Mouse (Mus musculus): ENCODE measurements around the gene Fetub.

The Fetub gene

DNA sequence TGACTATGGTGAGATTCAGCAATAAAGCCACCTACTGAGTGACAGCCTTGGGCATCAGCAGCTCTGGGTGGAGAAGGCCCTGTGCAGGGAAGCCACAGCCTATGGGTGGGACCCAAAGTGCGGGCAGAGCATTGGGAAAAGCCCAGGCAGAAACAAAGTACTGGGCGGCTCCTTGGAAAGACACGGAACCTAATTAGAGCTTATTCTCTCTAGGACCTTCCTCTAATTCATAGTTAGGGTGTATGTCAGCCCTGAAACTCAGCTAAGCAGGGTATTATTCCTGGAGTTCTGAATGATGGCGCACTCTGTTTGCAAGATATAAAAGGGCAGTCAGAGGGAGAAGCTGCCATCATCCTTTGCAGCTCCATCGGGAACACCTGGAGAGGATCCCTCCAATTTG lies at the start of gene Fetub:
Gene Fetub (plus strand): TSS at position 301 of the 400 bp plus-strand sequence.
- DNase-seq (ENCODE audit: extremely low read depth, low read depth), result no peak

DNA sequence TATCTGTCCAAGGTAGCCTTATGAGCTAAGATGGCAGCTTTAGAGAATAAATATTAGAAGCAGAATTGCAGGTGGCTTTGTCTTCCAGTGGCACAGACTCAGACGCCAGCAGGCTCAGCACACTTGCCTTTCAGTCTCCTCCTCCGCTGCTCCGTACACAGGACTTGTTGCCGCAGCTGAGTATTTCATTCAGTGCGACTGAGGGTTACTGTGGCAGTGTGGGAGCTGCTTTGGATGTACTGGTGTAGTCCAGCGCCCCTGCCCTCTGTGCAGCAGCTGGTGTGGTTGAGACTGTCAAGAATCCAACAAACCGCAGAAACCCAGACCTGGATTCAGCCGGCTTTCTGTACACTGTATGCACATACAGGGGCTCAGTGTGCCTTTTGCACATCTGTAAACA lies 45.7 kb upstream of the Fetub start:
- DNase-seq (ENCODE audit: extremely low read depth, low read depth), result no peak

DNA sequence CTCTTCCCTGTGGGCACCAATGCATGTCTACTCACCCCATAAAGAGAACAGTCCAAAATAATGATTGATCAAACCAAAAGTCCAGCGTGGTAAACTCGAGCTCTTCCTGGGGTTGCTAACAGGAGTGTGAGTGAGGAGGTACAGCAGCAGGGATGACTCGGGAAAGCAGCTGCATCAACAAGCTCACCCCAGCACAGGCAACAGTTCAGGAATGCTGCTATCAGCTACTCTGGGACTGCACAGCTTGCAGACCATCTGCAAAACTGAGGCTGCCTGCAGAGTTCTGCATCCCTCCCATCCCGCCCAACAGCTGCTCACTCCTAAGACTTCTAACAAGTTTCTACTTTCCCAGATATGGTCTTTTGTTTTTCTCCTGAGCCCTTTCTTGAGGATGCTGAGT lies 44.8 kb upstream of the Fetub start:
- DNase-seq (ENCODE audit: extremely low read depth, low read depth), result no peak

DNA sequence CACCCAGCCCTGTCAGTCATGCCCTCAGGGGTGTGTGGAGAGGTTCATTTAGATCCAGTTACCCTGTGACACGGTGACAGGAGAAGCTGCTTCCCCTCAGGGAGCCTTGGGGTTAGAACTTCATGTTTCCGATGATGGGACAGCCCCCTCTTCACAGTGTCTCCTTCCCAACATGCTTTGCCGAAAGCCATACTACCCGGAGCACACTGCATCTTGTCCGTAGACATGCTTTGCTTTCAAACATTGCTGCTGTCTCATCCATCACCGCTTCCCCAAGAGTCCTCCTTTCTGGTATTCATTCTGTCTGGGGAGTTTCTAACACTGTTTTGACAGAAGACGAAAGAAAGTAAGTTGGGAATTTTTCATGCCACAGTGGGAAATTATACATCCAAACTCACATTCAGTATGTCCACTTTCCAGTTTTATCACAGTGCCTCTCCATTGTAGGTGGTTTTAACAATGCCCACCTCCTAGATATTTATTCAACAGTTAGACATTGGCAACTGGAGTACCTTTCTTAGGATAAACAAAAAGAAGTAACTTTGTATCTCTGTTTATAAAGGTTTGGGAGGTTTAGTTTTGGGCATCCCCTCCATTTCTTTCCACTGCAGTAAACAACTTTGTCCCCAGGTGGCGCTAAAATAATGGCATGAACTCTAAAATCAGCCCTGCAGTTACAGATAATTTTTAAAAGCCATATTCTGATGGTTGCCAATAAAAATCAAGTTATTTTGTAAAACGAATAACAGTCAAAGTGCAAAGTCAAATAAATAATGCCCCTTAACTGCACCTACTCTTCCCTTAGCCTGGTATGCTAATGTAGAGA lies 41.7 kb upstream of the Fetub start:
- DNase-seq (ENCODE audit: extremely low read depth, low read depth), result no peak

DNA sequence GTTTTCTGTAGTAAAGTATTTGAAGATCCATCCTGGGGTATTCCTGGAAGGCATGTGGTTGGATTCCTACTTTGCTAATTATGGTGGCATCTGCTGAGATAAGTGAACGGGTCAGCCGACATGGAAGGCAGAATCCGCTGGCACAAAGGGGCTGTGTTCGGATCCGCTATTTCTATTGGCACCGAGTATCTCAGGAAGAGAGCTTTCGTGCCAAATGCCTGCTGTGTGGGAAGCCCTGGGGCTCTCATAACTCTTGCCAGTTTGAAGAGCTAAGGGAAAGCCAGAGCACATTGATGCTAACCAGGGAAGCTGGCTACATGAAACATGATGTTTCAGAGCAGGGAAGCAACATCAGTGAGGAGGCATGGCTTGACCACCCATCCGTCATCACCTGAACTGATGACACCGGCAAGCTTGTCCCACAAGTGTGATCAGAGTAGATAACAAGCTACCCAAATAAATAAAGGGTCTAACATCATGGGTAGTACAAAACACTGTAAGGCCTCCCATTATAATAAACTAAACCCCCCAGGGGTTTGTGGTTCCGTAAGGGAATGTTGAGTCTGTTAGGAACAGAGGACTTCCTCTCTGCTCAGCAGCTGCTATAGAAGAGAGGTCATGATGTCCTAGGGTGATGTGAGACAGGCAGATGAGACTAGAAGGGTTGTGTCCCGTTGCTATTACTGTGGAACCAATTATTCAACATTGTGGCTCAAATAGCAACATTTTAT lies 40.3 kb upstream of the Fetub start:
- no peak for DNase-seq (ENCODE audit: extremely low read depth, low read depth)

DNA sequence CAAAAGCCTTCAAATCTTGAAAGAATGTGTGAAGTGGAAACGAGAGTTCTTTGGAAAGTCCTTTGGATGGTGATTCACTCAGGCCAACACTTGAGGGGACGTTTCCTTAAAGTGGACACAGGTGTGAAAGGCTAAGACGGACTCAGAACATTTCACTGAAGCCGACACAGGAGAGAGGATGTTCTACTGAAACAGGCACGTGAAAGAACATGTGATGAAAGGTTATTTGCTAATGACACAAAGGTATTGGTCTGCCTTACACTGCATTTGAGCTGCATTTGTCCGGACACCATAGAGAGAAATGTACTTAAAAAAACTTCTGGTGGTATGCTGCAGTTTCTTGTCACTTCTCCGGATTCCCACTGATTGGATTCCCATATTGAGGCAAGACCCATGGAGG lies 39.4 kb upstream of the Fetub start:
- no peak for DNase-seq (ENCODE audit: extremely low read depth, low read depth)

DNA sequence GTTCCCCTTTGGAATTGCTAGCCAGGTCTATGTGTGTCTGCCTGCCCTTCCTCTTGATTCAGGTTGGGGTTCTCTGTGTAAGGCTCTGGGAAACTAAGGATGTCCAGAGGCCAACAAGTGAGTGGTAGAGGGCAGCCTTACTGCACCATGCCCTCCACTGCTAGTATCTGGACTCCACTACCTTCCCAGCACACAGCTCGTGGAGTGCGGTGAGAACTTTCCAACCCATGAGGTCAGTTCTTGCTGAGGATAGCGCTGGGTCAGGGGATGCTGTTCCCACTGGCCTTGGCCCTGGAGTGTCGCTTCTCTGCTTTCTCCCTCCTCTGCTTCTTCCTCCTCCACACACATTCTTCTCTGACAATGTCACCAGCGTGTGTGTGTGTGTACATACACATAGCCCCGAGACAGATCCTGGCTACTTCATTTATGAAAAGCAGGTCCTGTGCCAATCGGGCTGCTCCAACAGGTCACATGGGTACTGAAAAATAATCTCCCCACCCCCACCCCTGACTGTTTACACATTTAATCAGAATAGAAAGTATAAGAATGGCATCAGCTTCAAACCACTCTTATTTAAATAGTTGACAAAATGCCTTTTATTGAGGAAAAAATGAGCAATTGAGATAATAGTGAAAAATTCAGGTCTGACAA lies 38.1 kb upstream of the Fetub start:
- no peak for DNase-seq (ENCODE audit: extremely low read depth, low read depth)

DNA sequence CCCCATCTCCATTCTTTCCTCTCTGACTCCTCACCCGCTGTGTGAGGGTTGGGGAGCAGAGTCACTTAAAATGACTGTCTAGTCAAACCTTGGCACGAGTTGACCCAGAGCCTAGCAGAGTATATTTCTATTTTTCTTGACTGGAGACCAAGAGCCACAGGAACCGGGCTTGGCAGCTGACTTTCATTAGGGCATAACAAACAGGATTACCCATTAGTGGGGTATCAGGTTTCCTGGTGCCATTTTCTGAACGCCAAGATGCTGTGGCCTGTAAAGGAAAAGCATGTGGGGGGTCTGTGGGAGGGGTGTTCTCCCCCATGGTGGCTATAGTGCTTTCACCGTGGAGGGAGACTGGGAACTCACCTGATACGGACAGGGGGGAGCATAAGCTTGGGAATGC lies 37.2 kb upstream of the Fetub start:
- DNase-seq (ENCODE audit: extremely low read depth, low read depth), result no peak

DNA sequence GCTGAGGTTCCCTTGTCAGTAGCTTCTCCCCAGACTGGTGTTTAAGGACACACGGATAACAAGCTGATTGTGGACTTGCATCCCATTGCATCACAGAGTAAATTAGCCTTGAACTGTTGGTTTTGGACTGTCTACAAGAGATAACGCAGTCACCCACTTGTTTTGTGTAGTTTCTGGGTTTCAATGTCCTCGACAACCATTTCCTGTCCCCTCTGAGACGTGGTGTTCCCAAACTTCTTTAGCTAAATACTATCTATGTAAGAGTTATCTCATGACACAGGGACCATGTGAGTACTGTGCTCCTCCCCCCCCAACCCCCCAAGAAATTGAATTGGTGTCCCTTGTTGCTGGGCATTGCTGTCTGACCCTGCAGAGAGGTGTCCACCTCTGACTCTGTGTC lies 36.6 kb upstream of the Fetub start:
- peak; percentile 45 for DNase-seq (ENCODE audit: extremely low read depth, low read depth)

DNA sequence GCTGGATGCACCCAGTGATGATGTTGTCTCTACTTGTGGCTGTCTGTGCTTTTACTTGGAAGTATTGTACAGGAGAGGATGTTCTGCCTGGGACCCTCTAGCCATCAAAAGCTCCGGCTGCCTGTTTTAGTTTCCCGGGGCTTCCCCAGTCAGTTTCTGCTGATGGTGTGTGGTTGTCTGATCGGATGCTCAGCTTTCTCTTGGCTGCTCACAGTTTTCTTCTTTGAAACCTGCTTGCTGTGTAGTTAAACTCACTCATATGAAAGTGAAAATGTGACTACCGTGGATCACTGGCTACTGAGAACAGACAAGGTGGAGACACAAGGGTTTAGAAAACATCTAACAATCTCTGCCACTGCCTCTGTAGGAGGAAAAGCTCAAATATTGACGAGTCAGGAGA lies 34.7 kb upstream of the Fetub start:
- no peak for DNase-seq (ENCODE audit: extremely low read depth, low read depth)

DNA sequence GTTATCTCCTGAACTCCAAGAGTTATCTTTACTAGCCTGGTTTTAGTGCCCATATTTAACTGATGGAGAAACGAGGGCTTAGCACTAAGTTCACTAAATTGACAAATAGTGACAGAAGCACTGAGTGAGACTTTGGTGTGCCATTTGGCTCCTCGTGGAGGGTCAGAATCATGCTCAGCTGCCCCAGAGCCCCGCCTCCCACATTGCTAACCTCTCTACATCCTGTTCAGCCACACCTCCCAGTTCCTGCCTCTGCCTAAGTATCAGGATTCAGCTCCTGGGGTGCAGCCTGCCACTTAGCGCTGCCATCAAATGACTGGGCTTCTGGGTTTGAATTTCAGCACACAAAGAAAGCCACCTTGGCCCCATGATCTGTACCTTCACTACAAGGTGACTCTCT lies 32.8 kb upstream of the Fetub start:
- DNase-seq (ENCODE audit: extremely low read depth, low read depth), result no peak

DNA sequence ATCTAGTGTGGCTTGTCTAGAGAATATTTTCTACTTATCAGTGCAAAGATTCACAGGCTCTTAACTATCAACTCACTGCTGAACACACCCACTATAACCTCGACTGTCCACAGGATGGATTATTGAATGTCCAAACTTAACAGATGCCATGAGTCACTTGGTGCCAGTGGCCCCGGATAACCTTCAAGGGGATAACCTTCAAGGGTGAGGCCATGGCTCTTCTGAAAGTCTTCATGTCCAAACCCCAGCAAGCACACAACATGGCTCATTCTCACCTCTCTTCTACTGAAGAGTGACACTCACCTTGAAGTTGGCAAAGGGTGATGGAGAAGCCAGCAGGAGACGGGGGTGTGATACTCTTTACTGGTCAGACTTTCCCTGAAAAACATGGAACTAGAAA lies 31.4 kb upstream of the Fetub start:
- DNase-seq (ENCODE audit: extremely low read depth, low read depth), result no peak

DNA sequence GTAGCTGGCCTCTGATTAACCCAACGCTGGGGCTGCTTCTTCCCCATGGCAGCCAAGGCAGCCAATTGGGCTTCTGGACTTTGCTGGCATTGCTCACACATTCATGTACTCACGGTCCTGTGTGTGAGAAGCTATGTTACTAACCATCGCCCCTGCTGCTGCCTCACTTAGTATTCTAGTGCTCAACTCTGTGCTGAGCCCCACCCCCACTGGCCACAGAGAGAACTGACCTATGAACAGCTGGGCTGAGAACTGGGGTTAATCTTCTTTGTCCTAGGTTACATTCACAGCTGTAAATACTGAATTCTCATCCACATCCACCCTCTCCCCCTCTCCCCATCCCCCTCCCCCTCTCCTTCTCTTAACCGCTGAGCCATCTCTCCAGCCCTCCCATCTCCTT lies 29.3 kb upstream of the Fetub start:
- DNase-seq (ENCODE audit: extremely low read depth, low read depth), result no peak

DNA sequence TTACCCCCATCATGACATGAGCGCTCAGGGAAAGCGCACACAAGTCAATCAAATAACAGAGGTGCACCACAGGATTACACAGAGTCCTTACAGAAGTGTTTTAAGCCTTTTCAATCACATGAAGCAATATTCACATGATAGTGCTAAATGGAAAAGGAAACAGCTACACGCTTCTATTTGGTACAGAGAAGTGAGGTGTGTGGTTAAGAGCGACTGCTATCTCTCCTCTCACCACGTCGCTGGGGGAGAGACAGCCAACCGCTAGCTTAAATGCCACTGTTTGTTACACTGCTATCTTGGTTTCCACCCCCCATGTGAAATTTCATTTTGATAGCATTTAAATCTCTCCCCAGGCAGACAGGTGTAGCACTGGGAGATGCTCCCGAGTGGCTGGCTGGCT lies 28.4 kb upstream of the Fetub start:
- no peak for DNase-seq (ENCODE audit: extremely low read depth, low read depth)

DNA sequence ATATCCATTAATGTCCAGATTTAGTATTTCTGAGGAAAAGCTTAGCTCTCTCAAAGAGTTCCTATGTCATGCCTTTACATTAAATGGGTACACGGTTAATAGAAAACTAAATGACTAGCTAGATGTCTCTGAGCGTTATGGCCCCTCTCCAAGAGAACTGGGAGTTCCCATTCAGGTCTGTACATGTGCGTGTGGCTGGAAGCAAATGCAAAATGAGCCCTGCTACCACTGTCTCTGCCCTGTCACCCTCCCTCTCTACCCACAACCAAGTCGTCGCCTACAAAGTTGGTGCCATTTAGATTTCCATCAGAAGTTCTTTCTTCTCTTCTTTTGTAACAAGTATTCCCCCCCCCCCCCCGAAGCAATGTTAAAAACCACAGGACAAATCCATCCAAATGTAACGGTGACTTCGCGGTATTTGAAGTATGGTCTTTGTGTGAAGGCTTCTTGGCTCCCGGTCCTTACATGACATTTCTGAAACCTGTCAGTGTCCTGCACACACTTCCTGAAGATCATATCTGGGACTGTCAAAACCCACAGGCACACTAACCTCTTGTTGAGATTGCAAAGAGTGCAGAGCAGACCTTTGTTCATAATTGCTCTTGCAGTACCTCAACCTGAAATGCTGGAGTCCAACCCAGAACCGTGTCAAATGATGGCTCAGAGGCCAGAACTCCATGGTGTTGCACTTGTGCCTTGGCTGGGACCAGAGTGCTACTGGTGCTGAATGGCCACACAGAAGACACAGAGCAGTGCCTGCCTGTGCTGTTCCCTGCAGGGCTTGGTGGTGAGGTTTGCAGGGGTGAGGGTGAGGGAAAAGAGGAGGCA lies 27.2 kb upstream of the Fetub start, which contains the start of gene Ahsg:
Gene Ahsg (plus strand): TSS at position 595 of the 828 bp plus-strand sequence.
- no peak for DNase-seq (ENCODE audit: extremely low read depth, low read depth)

DNA sequence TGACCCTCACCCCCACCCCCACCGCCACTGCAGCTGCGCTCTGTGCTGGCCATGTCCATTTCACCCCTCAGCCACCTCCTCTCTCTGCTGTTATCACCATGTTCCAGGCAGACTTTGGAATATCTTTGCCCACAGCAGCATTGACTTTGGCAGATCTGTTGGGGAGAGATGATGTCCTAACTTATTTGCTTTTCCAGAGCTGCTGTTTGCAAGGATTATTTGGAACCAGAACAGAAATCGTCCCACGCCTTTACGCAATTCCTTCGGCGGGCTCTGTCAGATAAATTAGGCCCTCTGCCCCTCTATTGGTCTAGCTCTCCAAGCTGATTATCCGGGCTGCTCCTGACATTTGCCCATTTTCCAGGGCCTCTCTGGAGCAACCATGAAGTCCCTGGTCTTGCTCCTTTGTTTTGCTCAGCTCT lies 26.4 kb upstream of the Fetub start:
- DNase-seq (ENCODE audit: extremely low read depth, low read depth), result no peak

DNA sequence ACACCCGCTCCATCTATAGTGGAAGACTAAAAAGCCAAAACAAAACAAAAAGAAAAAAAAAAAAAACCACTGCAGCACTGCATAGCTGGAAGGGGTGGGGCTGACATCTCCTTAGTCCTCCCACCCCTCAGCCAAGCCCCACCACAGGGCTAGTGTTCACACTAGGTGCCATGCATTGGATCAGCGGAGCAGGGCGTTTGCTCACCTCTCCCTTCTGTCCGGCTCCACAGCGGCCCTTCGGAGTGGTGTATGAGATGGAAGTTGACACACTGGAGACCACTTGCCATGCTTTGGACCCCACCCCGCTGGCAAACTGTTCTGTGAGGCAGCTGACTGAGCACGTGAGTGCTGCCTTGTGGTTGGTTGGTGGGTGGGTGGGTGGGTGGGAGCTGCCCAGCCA lies 24.0 kb upstream of the Fetub start:
- no peak for DNase-seq (ENCODE audit: extremely low read depth, low read depth)

DNA sequence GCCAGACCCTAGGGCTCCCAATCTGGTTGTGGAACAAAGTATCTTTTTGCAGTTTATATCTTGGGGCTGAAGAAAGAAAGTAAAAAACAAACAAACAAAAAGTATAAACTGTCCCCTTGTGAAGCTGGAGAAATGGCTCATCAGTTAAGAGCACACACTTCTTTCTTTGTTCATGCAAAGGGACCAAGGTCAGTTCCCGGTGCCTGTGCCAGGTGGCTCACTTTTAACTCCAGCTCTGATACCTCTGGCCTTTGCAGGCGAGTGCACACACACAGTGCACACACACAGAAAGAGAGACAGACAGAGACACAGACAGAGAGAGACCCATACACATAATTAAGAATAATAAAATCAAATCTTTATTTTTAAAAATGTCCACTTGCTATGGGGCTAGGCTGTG lies 21.5 kb upstream of the Fetub start:
- DNase-seq (ENCODE audit: extremely low read depth, low read depth), result no peak

DNA sequence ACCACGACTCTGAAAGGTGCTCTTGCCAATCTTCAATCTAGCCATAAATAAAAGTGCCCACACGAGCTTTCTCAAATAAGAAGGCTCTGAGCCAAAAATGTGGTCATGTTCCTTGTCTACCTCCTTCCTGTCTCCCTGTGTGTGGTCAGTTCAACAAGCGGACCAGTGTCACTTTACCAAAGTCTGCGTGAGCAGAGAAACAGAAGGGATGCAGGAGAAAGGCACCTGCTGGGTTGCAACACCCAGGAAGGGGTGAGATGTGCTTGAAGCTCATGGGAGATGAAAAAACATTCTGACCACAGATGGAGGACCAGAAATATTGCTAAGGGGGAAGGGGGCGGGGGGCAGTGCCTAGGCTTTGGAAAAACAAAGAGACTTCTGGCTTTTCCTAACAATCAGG lies 18.8 kb upstream of the Fetub start:
- DNase-seq (ENCODE audit: extremely low read depth, low read depth), result no peak

DNA sequence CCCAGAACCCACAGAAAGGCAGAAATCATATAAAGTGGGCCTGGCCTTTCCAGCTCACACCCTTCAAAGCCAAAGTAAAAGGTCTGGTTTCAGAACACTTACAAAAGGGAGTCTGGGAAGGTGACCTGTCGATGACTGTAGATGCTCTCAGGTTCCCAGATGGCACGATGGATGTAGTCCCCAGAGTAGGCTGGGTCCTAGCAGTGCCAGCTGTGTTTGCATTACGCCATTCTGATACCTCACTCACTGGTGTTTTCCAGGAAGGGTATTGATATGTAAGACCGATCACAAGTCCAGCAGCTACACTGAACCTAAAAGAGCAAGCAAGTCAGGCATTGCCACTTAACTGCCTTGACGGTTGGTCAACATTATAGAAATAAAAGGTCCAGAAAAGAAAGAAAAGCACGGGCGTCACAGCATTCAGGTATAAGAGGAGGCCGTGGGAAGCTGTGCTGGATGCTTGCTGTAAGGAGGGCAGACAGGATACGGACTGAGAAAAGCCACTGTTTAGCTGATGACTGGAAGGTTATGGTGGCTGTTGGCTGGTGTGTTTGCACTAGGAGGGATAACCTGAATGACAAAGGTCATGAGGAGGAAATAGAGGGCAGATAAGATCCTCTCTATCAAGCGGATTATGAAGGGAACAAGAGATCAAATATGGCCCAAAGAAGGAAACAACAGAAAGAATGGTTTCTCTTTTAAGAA lies 18.1 kb upstream of the Fetub start:
- no peak for DNase-seq (ENCODE audit: extremely low read depth, low read depth)

DNA sequence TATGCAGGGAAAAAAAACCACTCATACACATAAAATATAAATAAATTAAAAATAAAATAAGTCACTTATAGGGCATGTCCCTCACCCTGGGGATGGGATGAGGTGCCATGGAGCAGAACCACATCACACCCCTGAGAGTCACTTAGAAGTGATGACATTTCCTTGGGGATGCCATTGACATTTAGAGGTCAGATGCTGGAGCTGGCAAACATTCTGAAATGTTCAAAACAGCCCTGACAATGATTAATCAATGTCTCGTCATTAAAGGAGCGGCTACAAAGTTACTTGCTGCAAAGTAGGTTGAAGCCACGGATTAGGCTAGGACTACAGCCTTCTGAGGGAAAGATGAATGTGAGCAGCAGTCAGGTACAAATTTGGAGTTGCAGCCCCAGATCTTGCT lies 16.8 kb upstream of the Fetub start:
- DNase-seq (ENCODE audit: extremely low read depth, low read depth), result no peak

Measured in MEL-GATA-1-ER (cell line).